Mouse (Mus musculus) erythroblast, embryonic 14.5 days (primary cell): ENCODE results near the gene Olfr992. TPM values are rescaled to one million over a fixed set of nuclear protein-coding genes. Genes with fewer than 3 reads are reported as not detected.
"Not testable (repeated sequence)": the region's sequence is repeated elsewhere in the genome, so short reads cannot be mapped to it uniquely, and the experiment has no call there.

Experiments used
- H3K27me3 ChIP-seq: 2 replicates; pipeline ENCODE4 v1.6.1; 2012; ENCODE audit warnings: inconsistent platforms; ENCODE audit not compliant: control insufficient read depth
- H3K36me3 ChIP-seq: 2 replicates; pipeline ENCODE4 v1.6.1; 2012; ENCODE audit warnings: mild to moderate bottlenecking, inconsistent platforms; ENCODE audit not compliant: control insufficient read depth
- H3K4me1 ChIP-seq: 2 replicates; pipeline ENCODE4 v1.6.1; 2012; ENCODE audit warnings: inconsistent platforms; ENCODE audit not compliant: control insufficient read depth
- H3K4me3 ChIP-seq: replicated peaks from 2 replicates; pipeline ENCODE3; 2012; ENCODE audit warnings: moderate library complexity, mild to moderate bottlenecking, inconsistent platforms
- H3K9me3 ChIP-seq: 2 replicates; pipeline ENCODE4 v1.6.1; 2012; ENCODE audit warnings: low read length, inconsistent platforms, mixed read lengths; ENCODE audit not compliant: control insufficient read depth
- GATA1 ChIP-seq: IDR thresholded peaks from 2 replicates; pipeline ENCODE4 v1.6.1; 2012; ENCODE audit warnings: low read length, inconsistent platforms, mixed read lengths
- TAL1 ChIP-seq: IDR thresholded peaks from 3 replicates; pipeline ENCODE4 v1.6.1; 2012; ENCODE audit warnings: low read length, inconsistent platforms, mixed read lengths
- polyA plus RNA-seq: library from polyadenylated mRNA; stranded (reverse); fragments of >175 nt; gene quantifications from 2 replicates; pipeline ENCODE4 v1.2.3, GENCODE M21; 2012

The Olfr992 gene
- polyA plus RNA-seq, result not detected in 2 replicates

- H3K27me3 ChIP-seq, result no peaks in the 10 kb centered on the region
These were observed at the start of gene Olfr992 for GRCm38 (mm10) chr2:85409369-85409768. Gene Olfr992, minus strand, starts transcription at chr2:85409469.

GRCm38 (mm10) chr2:85443539-85443938 is 34.3 kb upstream of the Olfr992 start, which contains the start of gene Olfr995:
Gene Olfr995, minus strand, starts transcription at chr2:85443639.
- H3K27me3 ChIP-seq, result no peaks in the 10 kb centered on the region
- H3K36me3 ChIP-seq, result no peaks in the 10 kb centered on the region
- H3K9me3 ChIP-seq, result no peaks in the 10 kb centered on the region
- no peaks in the 10 kb centered on the region for H3K4me1 ChIP-seq
- TF ChIP-seq TAL1 (no peak), GATA1 (no peak)
- H3K4me3 ChIP-seq, result no peak within 1 kb of the TSS

More at GRCm38 (mm10) chr2:85409369-85409768, at the start of gene Olfr992:
- no peaks in the 10 kb centered on the region for H3K36me3 ChIP-seq
- TF ChIP-seq GATA1, result no peak
- no peak for TF ChIP-seq TAL1
- no peak within 1 kb of the TSS for H3K4me3 ChIP-seq
- H3K4me1 ChIP-seq, result no peaks in the 10 kb centered on the region
- H3K9me3 ChIP-seq, result no peaks in the 10 kb centered on the region

GRCm38 (mm10) chr2:85442546-85442945 is 33.3 kb upstream of the Olfr992 start:
- no peaks in the 10 kb centered on the region for H3K27me3 ChIP-seq
- TF ChIP-seq TAL1 (no peak), GATA1 (no peak)
- no peaks in the 10 kb centered on the region for H3K36me3 ChIP-seq
- H3K9me3 ChIP-seq, result no peaks in the 10 kb centered on the region
- no peaks in the 10 kb centered on the region for H3K4me1 ChIP-seq
- no peak overlapping the region for H3K4me3 ChIP-seq

GRCm38 (mm10) chr2:85436351-85436750 is 27.1 kb upstream of the Olfr992 start, which contains the start of gene Olfr994:
Gene Olfr994, minus strand, starts transcription at chr2:85436451.
- Histone ChIP-seq H3K4me1 (no peaks in the 10 kb centered on the region), H3K27me3 (no peaks in the 10 kb centered on the region), H3K4me3 (no peak within 1 kb of the TSS), H3K36me3 (no peaks in the 10 kb centered on the region), H3K9me3 (no peaks in the 10 kb centered on the region)
- TF ChIP-seq GATA1, result no peak
- no peak for TF ChIP-seq TAL1

GRCm38 (mm10) chr2:85425893-85426292 is 16.6 kb upstream of the Olfr992 start:
- no peaks in the 10 kb centered on the region for H3K27me3 ChIP-seq
- no peaks in the 10 kb centered on the region for H3K4me1 ChIP-seq
- TF ChIP-seq TAL1, result no peak
- no peak for TF ChIP-seq GATA1

GRCm38 (mm10) chr2:85414777-85415176 is 5.5 kb upstream of the Olfr992 start, which contains the start of gene Olfr993:
Gene Olfr993, minus strand, starts transcription at chr2:85414877.
- TF ChIP-seq TAL1 (no peak), GATA1 (no peak)
- Histone ChIP-seq H3K36me3 (no peaks in the 10 kb centered on the region), H3K27me3 (no peaks in the 10 kb centered on the region), H3K4me1 (no peaks in the 10 kb centered on the region), H3K4me3 (no peak within 1 kb of the TSS), H3K9me3 (no peaks in the 10 kb centered on the region)

More at GRCm38 (mm10) chr2:85425893-85426292, 16.6 kb upstream of the Olfr992 start:
- Histone ChIP-seq H3K36me3 (no peaks in the 10 kb centered on the region), H3K9me3 (peaks cover under 1% of the 10 kb centered on the region; the same call in 1 of the 2 replicates), H3K4me3 (no peak overlapping the region)

- not testable (repeated sequence) for H3K4me3 ChIP-seq, H3K4me1 ChIP-seq, H3K9me3 ChIP-seq, H3K27me3 ChIP-seq, H3K36me3 ChIP-seq
These were observed 46.1 kb downstream of the Olfr992 start, which contains the start of gene Olfr988 for GRCm38 (mm10) chr2:85363127-85363526. Gene Olfr988, minus strand, starts transcription at chr2:85363227.

Other genes with a start within 250 kb of the Olfr992 start
- gene Lrrc55, start 212.3 kb downstream of the Olfr992 start, polyA plus RNA-seq, result 0.02 TPM in 1 of 2 replicates, not detected in the other
- gene Olfr987, start 70.2 kb downstream of the Olfr992 start, polyA plus RNA-seq, result not detected in 2 replicates
- not detected in 2 replicates for gene Olfr988, start 46.2 kb downstream of the Olfr992 start, polyA plus RNA-seq
- gene Olfr993, start 5.4 kb upstream of the Olfr992 start, polyA plus RNA-seq, result not detected in 2 replicates
- not detected in 2 replicates for gene Olfr994, start 27.0 kb upstream of the Olfr992 start, polyA plus RNA-seq
- gene Olfr995, start 34.2 kb upstream of the Olfr992 start, polyA plus RNA-seq, result not detected in 2 replicates
- gene 4833423E24Rik, start 109.6 kb upstream of the Olfr992 start, polyA plus RNA-seq, result not detected in 2 replicates
- not detected in 2 replicates for gene Olfr996, start 169.7 kb upstream of the Olfr992 start, polyA plus RNA-seq
- gene Olfr998, start 179.5 kb upstream of the Olfr992 start, polyA plus RNA-seq, result not detected in 2 replicates
- gene Olfr1000, start 202.4 kb upstream of the Olfr992 start, polyA plus RNA-seq, result not detected in 2 replicates
- not detected in 2 replicates for gene Olfr1002, start 241.2 kb upstream of the Olfr992 start, polyA plus RNA-seq